Mouse (Mus musculus) embryo, embryonic 10 days (tissue): ENCODE results near the gene Snph.
A peak's percentile ranks its signal among the peaks of the same experiment; 100 is the strongest.

Experiments used
- DNase-seq: peaks from one replicate; pipeline ENCODE4 v3.0.0-alpha.2; 2015; ENCODE audit warnings: low spot score

Gene Snph

DNA sequence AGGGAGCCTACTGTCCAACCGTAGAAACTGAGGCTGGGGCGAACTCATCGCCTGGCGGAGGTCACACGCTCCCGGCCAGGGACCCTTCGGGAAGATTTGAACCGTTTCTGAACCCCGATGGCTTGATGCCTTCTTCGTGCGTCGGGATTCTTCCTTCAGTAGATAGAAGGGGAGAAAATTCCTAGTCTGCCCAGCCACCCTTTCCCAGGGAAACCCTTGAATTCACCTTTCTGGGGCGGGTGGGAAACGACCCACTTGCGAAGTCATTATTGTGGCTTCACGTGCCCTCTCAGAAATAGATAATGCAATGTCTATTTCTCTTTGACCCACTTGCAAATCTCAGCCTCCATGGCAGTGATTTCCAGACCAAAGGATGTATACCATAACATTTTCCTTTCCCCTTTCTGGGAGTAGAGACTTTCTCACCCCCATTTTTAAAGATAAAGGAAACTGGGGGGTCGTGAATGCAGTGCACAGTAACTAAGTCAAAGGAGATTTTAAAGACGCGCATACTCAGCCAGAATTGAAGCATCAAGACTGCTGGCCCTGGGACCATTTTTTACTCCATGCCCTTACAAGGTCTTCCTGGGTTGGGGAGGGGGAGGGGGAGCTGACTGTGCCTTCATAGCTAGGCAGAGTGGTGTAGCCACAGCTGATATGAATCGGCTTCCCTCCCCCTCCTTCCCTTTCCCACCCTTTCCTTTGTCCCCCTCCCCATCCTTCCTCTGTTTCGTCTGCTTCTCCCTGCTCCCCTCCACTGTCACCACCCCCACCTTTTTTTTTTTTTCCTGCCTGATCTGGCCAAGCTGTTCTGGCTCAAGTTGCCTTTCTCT, 89.1 kb downstream of the Snph start:
- peak; percentile 56 for DNase-seq

DNA sequence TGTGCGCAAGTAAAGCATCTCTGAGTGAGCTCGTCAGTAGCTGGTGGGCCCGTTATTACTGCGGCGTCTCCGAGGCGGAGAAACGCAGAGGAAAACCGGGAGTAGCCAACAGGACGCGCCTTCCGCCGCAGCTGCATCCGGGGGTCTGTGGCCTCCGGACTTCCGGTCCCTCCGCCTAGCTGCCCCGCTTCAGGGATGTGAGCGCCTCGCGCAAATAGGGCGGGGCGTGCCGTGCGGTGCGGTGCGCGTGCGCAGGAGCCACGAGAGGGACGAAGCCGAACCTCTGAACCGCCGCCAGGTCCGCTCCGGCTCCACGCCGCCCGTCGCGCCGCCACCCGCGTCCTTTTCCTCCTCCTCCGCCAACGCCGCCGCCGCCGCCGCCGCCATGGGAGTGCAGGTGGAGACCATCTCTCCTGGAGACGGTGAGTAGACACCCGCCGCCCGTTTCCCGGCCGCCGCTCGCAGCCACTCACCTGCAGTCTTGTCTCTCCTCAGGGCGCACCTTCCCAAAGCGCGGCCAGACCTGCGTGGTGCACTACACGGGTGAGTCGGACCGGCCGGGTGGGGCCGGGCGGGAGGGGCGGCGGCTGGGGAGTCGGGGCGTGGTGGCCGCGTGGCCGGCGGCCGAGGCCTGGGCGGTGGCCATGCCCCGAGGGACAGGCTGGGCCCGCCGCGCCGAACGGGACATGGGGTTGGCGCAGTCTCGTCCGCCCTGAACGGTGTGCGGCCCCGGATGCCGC, 89.9 kb downstream of the Snph start, which contains the start of gene Fkbp1a:
TSS of gene Fkbp1a (plus strand) at position 161 of the 740 bp plus-strand sequence.
- peak; percentile 98 for DNase-seq
